Mouse (Mus musculus): Measurements from ENCODE around the gene Cx3cr1.
"Not testable (repeated sequence)": the region's sequence is repeated elsewhere in the genome, so short reads cannot be mapped to it uniquely, and the experiment has no call there.

Gene Cx3cr1

GRCm38 (mm10) chr9:120069779-120070178 lies at the start of gene Cx3cr1:
TSS of gene Cx3cr1 (minus strand) at chr9:120069879.
- DNase-seq: no peak

GRCm38 (mm10) chr9:120118212-120118611 lies 48.5 kb upstream of the Cx3cr1 start:
- no peak for DNase-seq

GRCm38 (mm10) chr9:120116184-120116624 lies 46.5 kb upstream of the Cx3cr1 start:
- no peak for DNase-seq

- DNase-seq: no peak
Observed at GRCm38 (mm10) chr9:120115580-120115979, 45.9 kb upstream of the Cx3cr1 start.

GRCm38 (mm10) chr9:120114789-120115151 lies 45.1 kb upstream of the Cx3cr1 start:
- DNase-seq: no peak

- peak in 1 of 2 experiments; percentile 13 for DNase-seq
Observed at GRCm38 (mm10) chr9:120114051-120114788, 44.5 kb upstream of the Cx3cr1 start.

GRCm38 (mm10) chr9:120113456-120113855 lies 43.8 kb upstream of the Cx3cr1 start:
- peak in 1 of 2 experiments; percentile 0 for DNase-seq

GRCm38 (mm10) chr9:120112472-120112871 lies 42.8 kb upstream of the Cx3cr1 start:
- peak in 1 of 2 experiments; percentile 0 for DNase-seq

- DNase-seq: peak in 1 of 2 experiments; percentile 6
Observed at GRCm38 (mm10) chr9:120111156-120111945, 41.7 kb upstream of the Cx3cr1 start.

GRCm38 (mm10) chr9:120110211-120111018 lies 40.7 kb upstream of the Cx3cr1 start, which contains the start of gene Slc25a38:
TSS of gene Slc25a38 (plus strand) at chr9:120110374.
- peak; percentile 96 for DNase-seq

- DNase-seq: not testable (repeated sequence)
Observed at GRCm38 (mm10) chr9:120108953-120109352, 39.3 kb upstream of the Cx3cr1 start.

- DNase-seq: no peak
Observed at GRCm38 (mm10) chr9:120101165-120101564, 31.5 kb upstream of the Cx3cr1 start.

- DNase-seq: peak in 1 of 2 experiments; percentile 7
Observed at GRCm38 (mm10) chr9:120099304-120099703, 29.6 kb upstream of the Cx3cr1 start.

- DNase-seq: peak; percentile 37 to 73
Observed at GRCm38 (mm10) chr9:120098682-120099081, 29.0 kb upstream of the Cx3cr1 start.

- peak in 1 of 2 experiments; percentile 12 for DNase-seq
Observed at GRCm38 (mm10) chr9:120095886-120096285, 26.2 kb upstream of the Cx3cr1 start.

- peak in 1 of 2 experiments; percentile 14 for DNase-seq
Observed at GRCm38 (mm10) chr9:120093701-120094100, 24.0 kb upstream of the Cx3cr1 start.

- DNase-seq: peak in 1 of 2 experiments; percentile 3
Observed at GRCm38 (mm10) chr9:120091696-120092238, 22.1 kb upstream of the Cx3cr1 start, which contains the start of gene Ccr8. TSS of gene Ccr8 (plus strand) at chr9:120092114.

- peak in 1 of 2 experiments; percentile 13 for DNase-seq
Observed at GRCm38 (mm10) chr9:120091086-120091485, 21.4 kb upstream of the Cx3cr1 start.

GRCm38 (mm10) chr9:120089125-120089524 lies 19.4 kb upstream of the Cx3cr1 start:
- peak in 1 of 2 experiments; percentile 8 for DNase-seq

- no peak for DNase-seq
Observed at GRCm38 (mm10) chr9:120084406-120084805, 14.7 kb upstream of the Cx3cr1 start.

- peak in 1 of 2 experiments; percentile 12 for DNase-seq
Observed at GRCm38 (mm10) chr9:120083158-120083894, 13.6 kb upstream of the Cx3cr1 start.

GRCm38 (mm10) chr9:120082691-120083090 lies 13.0 kb upstream of the Cx3cr1 start:
- no peak for DNase-seq

Data from lung, postnatal 4 days (tissue).